Mouse (Mus musculus) stomach, embryonic 16.5 days (tissue): ENCODE results near the gene Atp2b4. TPM values are rescaled to one million over a fixed set of nuclear protein-coding genes. Genes with fewer than 3 reads are reported as not detected.

Source experiments
- ATAC-seq: fragments of 200-750 bp; cut with Nextera tagmentation; 2 replicates; pipeline ENCODE4 v1.8.0; 2017; ENCODE audit warnings: moderate number of reproducible peaks, moderate TSS enrichment; ENCODE audit not compliant: insufficient read depth, low FRiP score
- H3K27ac ChIP-seq: fragments of 300-500 bp; sonication (generic); 2 replicates; pipeline ENCODE4 v1.5.1; 2014; ENCODE audit warnings: low read length
- H3K27me3 ChIP-seq: fragments of 300-500 bp; sonication (generic); 2 replicates; pipeline ENCODE4 v1.6.1; 2014; ENCODE audit warnings: low read length, control low read depth, mixed read lengths; ENCODE audit not compliant: control insufficient read depth, insufficient read depth
- H3K36me3 ChIP-seq: fragments of 300-500 bp; sonication (generic); 2 replicates; pipeline ENCODE4 v1.6.1; 2014; ENCODE audit warnings: low read length; ENCODE audit not compliant: control insufficient read depth, insufficient read depth
- H3K4me1 ChIP-seq: fragments of 300-500 bp; sonication (generic); 2 replicates; pipeline ENCODE4 v1.6.1; 2014; ENCODE audit warnings: low read length, control low read depth, mixed read lengths; ENCODE audit not compliant: control insufficient read depth, insufficient read depth
- H3K4me2 ChIP-seq: fragments of 300-500 bp; sonication (generic); 2 replicates; pipeline ENCODE4 v1.6.1; 2014; ENCODE audit warnings: low read depth, low read length, mixed read lengths
- H3K4me3 ChIP-seq: fragments of 300-500 bp; sonication (generic); replicated peaks from 2 replicates; pipeline ENCODE4 v1.5.1; 2014; ENCODE audit warnings: mild to moderate bottlenecking, low read length
- H3K9ac ChIP-seq: fragments of 300-500 bp; sonication (generic); 2 replicates; pipeline ENCODE4 v1.6.1; 2014; ENCODE audit warnings: low read length
- H3K9me3 ChIP-seq: fragments of 300-500 bp; sonication (generic); replicated peaks from 2 replicates; pipeline ENCODE4 v1.6.1; 2016; ENCODE audit warnings: low read length, control low read depth; ENCODE audit not compliant: control insufficient read depth
- WGBS: fragments of 180-500 bp; shearing (Covaris S2); extraction: QIAGEN DNeasy Blood & Tissue Kit; methylation state at CpG from one replicate; pipeline ENCODE4 v1.1.7; 2014; 5-methylcytosine and 5-hydroxymethylcytosine counted together
- polyA plus RNA-seq: library from polyadenylated mRNA; unstranded; fragments of >200 nt; fragmentation: Nextera tagmentation; extraction: Ambion mirVana; gene quantifications from 2 replicates; pipeline ENCODE4 v1.2.1, GENCODE M21; 2015

Gene Atp2b4
- polyA plus RNA-seq, 1 experiment from 2014 or later: 23.9 TPM

GRCm38 (mm10) chr1:133826193-133826592, 25.4 kb upstream of the Atp2b4 start:
- no peak for ATAC-seq
- peaks cover 14% of the 10 kb centered on the region; the same call in 1 of the 2 replicates for H3K4me1 ChIP-seq
- WGBS: 66% methylated on average over 7 of the region's 7 CpGs
- H3K4me2 ChIP-seq: no peak overlapping the region
- H3K27ac ChIP-seq: no peak overlapping the region
- no peaks in the 10 kb centered on the region for H3K27me3 ChIP-seq
- H3K4me3 ChIP-seq: no peak overlapping the region
- H3K9ac ChIP-seq: no peak overlapping the region
- no peaks in the 10 kb centered on the region for H3K36me3 ChIP-seq
- no peaks in the 10 kb centered on the region for H3K9me3 ChIP-seq

DNA sequence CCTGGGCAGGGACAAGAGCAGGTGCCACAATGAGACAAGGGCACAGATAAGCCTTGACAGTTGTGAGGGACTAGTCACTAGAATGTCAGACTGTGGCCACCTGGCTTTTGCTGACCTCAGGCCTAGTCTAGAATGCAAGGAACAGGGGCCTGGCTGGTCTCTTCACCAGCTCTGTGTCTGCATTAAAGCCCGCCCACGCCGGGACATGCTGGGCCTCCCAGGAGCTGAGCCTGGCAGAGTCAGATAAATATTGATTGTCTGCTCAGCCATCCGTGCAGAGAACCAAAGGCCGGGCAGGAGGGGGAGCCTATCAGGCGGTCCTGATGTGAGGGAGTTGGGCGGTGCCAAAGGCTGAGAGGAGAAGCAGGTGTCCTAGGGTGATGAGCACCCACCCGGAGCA, 24.7 kb upstream of the Atp2b4 start:
- Histone ChIP-seq H3K27ac (no peak overlapping the region), H3K4me2 (no peak overlapping the region), H3K9ac (0 out of 2 replicates have a peak overlapping the region, but pooled peaks have one; percentile 9), H3K4me1 (peaks cover 15% of the 10 kb centered on the region; the same call in 1 of the 2 replicates), H3K36me3 (no peaks in the 10 kb centered on the region), H3K9me3 (no peaks in the 10 kb centered on the region), H3K27me3 (no peaks in the 10 kb centered on the region), H3K4me3 (no peak overlapping the region)
- WGBS: 20% methylated on average over 8 of the region's 8 CpGs
- peak; percentile 85 for ATAC-seq

DNA sequence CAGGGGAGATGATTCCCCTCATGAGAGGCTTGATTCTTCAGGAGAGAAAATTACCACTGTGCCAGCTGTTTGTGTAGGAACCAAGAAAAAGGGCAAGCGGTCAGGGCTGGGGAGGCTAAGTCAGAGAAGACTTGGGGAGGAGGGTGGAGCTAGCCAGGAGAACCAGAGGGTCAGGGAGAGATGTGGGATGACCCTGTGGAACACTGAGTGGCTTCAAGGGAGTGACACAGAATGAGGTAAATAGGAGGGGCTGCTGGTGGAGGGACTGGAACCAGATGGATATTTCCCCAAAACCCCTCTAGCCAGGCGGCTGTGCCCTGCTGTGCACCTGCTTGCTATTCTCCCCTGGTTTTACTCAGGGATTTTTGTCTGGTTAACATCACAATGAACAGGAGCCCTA, 24.3 kb upstream of the Atp2b4 start:
- 0 out of 2 replicates have a peak, but pooled peaks have one; percentile 4 for ATAC-seq
- no peak overlapping the region for H3K4me3 ChIP-seq
- peaks cover 15% of the 10 kb centered on the region; the same call in 1 of the 2 replicates for H3K4me1 ChIP-seq
- no peaks in the 10 kb centered on the region for H3K9me3 ChIP-seq
- H3K4me2 ChIP-seq: no peak overlapping the region
- no peak overlapping the region for H3K27ac ChIP-seq
- H3K36me3 ChIP-seq: no peaks in the 10 kb centered on the region
- no peaks in the 10 kb centered on the region for H3K27me3 ChIP-seq
- 53% methylated on average over 2 of the region's 2 CpGs for WGBS
- 0 out of 2 replicates have a peak overlapping the region, but pooled peaks have one; percentile 9 for H3K9ac ChIP-seq

DNA sequence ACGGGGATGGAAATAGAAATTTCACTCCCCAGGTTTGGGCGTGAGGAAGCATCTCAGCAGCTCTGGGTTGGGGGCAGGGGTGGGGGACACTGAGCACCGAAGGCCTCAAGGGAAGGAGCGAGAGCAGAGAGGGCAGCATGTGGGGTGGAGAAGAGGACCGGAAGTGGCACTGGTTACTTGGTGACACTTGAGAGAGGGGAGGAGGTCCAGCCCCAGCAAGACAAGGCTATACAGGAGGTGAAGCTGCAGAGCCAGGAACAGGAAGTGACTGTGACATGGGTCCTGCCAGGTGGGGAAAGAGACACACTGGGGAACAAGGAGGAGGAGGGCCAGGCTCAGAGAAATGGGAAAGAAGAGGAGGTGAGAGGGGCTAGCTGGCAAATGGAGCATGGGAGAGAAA, 20.3 kb upstream of the Atp2b4 start:
- Histone ChIP-seq H3K9ac (0 out of 2 replicates have a peak overlapping the region, but pooled peaks have one; percentile 5), H3K36me3 (no peaks in the 10 kb centered on the region), H3K9me3 (no peaks in the 10 kb centered on the region), H3K27me3 (no peaks in the 10 kb centered on the region; the same call in 1 of the 2 replicates), H3K4me3 (no peak overlapping the region), H3K4me2 (no peak overlapping the region), H3K4me1 (peaks cover 17% of the 10 kb centered on the region), H3K27ac (no peak overlapping the region)
- ATAC-seq: no peak
- WGBS: 50% methylated on average over 5 of the region's 5 CpGs

GRCm38 (mm10) chr1:133820100-133820499, 19.3 kb upstream of the Atp2b4 start:
- Histone ChIP-seq H3K4me2 (no peak overlapping the region), H3K9ac (no peak overlapping the region), H3K9me3 (no peaks in the 10 kb centered on the region), H3K4me3 (no peak overlapping the region), H3K4me1 (peaks cover 11% of the 10 kb centered on the region), H3K36me3 (no peaks in the 10 kb centered on the region), H3K27me3 (no peaks in the 10 kb centered on the region; the same call in 1 of the 2 replicates), H3K27ac (no peak overlapping the region)
- ATAC-seq: no peak
- 45% methylated on average over 2 of the region's 2 CpGs for WGBS

- no peak overlapping the region for H3K9ac ChIP-seq
- no peak overlapping the region for H3K27ac ChIP-seq
- H3K4me1 ChIP-seq: peaks cover 8% of the 10 kb centered on the region
- no peaks in the 10 kb centered on the region for H3K9me3 ChIP-seq
- no peaks in the 10 kb centered on the region; the same call in 1 of the 2 replicates for H3K27me3 ChIP-seq
- no peaks in the 10 kb centered on the region for H3K36me3 ChIP-seq
- no peak overlapping the region for H3K4me2 ChIP-seq
- no peak overlapping the region for H3K4me3 ChIP-seq
- no peak for ATAC-seq
- WGBS: 77% methylated on average over 2 of the region's 2 CpGs
These were observed 17.7 kb upstream of the Atp2b4 start for GRCm38 (mm10) chr1:133818531-133818930.

DNA sequence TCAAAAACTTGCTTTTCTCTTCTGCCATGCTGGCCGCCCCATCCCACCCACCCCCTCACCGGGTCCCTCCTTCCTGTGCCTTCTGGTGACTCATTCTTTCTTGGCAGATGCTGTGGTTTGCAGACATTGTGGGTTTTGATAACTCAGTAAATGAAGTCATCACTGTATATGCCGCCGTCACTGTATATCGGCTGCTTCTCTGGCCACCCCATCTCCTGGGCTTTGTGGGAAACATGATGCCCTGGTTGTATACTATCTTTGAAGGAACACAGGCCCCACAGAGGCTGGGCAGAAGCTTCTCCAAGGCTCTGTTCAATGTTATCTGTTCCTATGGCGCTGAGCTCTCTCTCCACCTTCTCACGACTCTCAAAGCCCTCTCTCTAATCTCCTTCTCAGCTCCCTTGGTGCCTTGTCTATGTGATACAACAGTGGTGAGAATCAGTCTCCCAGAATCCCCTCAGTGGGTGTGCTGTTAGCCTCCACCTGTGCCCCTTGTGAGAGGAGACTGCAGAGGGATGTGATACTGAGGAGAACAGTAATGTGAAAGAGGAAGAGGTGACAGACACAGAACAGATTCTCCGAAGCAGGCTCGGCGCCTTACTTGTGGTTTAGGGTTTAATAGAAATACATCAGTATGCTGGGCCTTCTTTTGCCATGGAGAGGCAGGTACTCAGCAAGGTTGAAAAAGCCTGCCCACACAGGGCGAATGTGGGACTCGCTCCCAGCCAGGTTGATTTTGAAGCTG, 15.1 kb upstream of the Atp2b4 start:
- Histone ChIP-seq H3K4me3 (no peak overlapping the region), H3K9ac (no peak overlapping the region), H3K4me1 (peaks cover 2% of the 10 kb centered on the region; the same call in 1 of the 2 replicates), H3K36me3 (no peaks in the 10 kb centered on the region), H3K4me2 (no peak overlapping the region), H3K27ac (no peak overlapping the region), H3K9me3 (no peaks in the 10 kb centered on the region), H3K27me3 (no peaks in the 10 kb centered on the region; the same call in 1 of the 2 replicates)
- 50% methylated on average over 12 of the region's 12 CpGs for WGBS
- ATAC-seq: peak; percentile 58; the same call in 1 of the 2 replicates

- H3K9me3 ChIP-seq: no peaks in the 10 kb centered on the region
These were observed 8.5 kb upstream of the Atp2b4 start for GRCm38 (mm10) chr1:133809376-133809775.

GRCm38 (mm10) chr1:133808020-133808419, 7.2 kb upstream of the Atp2b4 start:
- Histone ChIP-seq H3K27ac (no peak overlapping the region), H3K4me1 (no peaks in the 10 kb centered on the region), H3K9me3 (no peaks in the 10 kb centered on the region), H3K9ac (no peak overlapping the region), H3K36me3 (no peaks in the 10 kb centered on the region), H3K27me3 (no peaks in the 10 kb centered on the region), H3K4me2 (no peak overlapping the region), H3K4me3 (no peak overlapping the region)
- 67% methylated on average over 8 of the region's 8 CpGs for WGBS
- no peak for ATAC-seq

More at GRCm38 (mm10) chr1:133809376-133809775, 8.5 kb upstream of the Atp2b4 start:
- H3K4me3 ChIP-seq: no peak overlapping the region
- no peaks in the 10 kb centered on the region for H3K36me3 ChIP-seq
- no peak overlapping the region for H3K4me2 ChIP-seq
- WGBS: 68% methylated on average over 5 of the region's 5 CpGs
- no peak overlapping the region for H3K27ac ChIP-seq
- H3K4me1 ChIP-seq: no peaks in the 10 kb centered on the region
- no peak overlapping the region for H3K9ac ChIP-seq
- no peaks in the 10 kb centered on the region for H3K27me3 ChIP-seq
- no peak for ATAC-seq
